Mouse (Mus musculus): ENCODE results near the gene Nos2. TPM values are rescaled to one million over a fixed set of nuclear protein-coding genes. Genes with fewer than 3 reads are reported as not detected.

Gene Nos2
- total RNA-seq, 2 experiments from 2014 or later = 1.1 to 1.3 TPM

GRCm38 (mm10) chr11:79008891-79009290 is 88.3 kb downstream of the Nos2 start:
- DNase-seq (ENCODE audit: low spot score in 2 of 2) = no peak
- intact Hi-C loops (cut with DNase I) = no loop called here

Other genes with a start within 250 kb of the Nos2 start
- 10 to 100 TPM; 80.9 to 91.1 TPM for gene Nlk, start 223.4 kb upstream of the Nos2 start, total RNA-seq (2021)
- gene Ccnq, start 169.1 kb upstream of the Nos2 start, total RNA-seq (2021) = 10 to 100 TPM; 18.2 to 20.0 TPM
- gene Lyrm9, start 94.2 kb upstream of the Nos2 start, total RNA-seq (2021) = 10 to 100 TPM; 29.3 to 29.4 TPM
- 1 to 10 TPM; 6.5 to 7.5 TPM for gene Lgals9, start 64.2 kb downstream of the Nos2 start, total RNA-seq (2021)
- gene Ksr1, start 225.6 kb downstream of the Nos2 start, total RNA-seq (2021) = 10 to 100 TPM; 55.5 to 56.7 TPM